Mouse (Mus musculus) limb, embryonic 12.5 days (tissue): ENCODE measurements around the gene Sh2d1b1. TPM values are rescaled to one million over a fixed set of nuclear protein-coding genes. Genes with fewer than 3 reads are reported as not detected.

Experiments
- ATAC-seq: fragments of 200-750 bp; cut with Nextera tagmentation; 2 replicates; pipeline ENCODE4 v1.8.0; 2017; ENCODE audit warnings: low read depth, moderate TSS enrichment; ENCODE audit not compliant: insufficient number of reproducible peaks, insufficient read depth, low FRiP score, low TSS enrichment
- H3K27ac ChIP-seq: fragments of 300-500 bp; sonication (generic); 2 replicates; pipeline ENCODE4 v1.5.1; 2016; ENCODE audit warnings: mild to moderate bottlenecking, moderate library complexity
- H3K27me3 ChIP-seq: fragments of 300-500 bp; sonication (generic); 2 replicates; pipeline ENCODE4 v1.6.1; 2016; ENCODE audit warnings: mild to moderate bottlenecking, moderate library complexity
- H3K36me3 ChIP-seq: fragments of 300-500 bp; sonication (generic); 2 replicates; pipeline ENCODE4 v1.6.1; 2016; ENCODE audit warnings: mild to moderate bottlenecking, moderate library complexity
- H3K4me1 ChIP-seq: fragments of 300-500 bp; sonication (generic); replicated peaks from 2 replicates; pipeline ENCODE4 v1.6.1; 2016
- H3K4me2 ChIP-seq: fragments of 300-500 bp; sonication (generic); 2 replicates; pipeline ENCODE4 v1.6.1; 2016; ENCODE audit warnings: mild to moderate bottlenecking, moderate library complexity
- H3K4me3 ChIP-seq: fragments of 300-500 bp; sonication (generic); replicated peaks from 2 replicates; pipeline ENCODE4 v1.5.1; 2016; ENCODE audit warnings: mild to moderate bottlenecking
- H3K9ac ChIP-seq: fragments of 300-500 bp; sonication (generic); replicated peaks from 2 replicates; pipeline ENCODE4 v1.6.1; 2016; ENCODE audit warnings: mild to moderate bottlenecking, moderate library complexity
- H3K9me3 ChIP-seq: fragments of 300-500 bp; sonication (generic); 2 replicates; pipeline ENCODE4 v1.6.1; 2016; ENCODE audit warnings: mild to moderate bottlenecking, moderate library complexity
- WGBS: fragments of 180-500 bp; shearing (Covaris S2); methylation state at CpG from one replicate; pipeline ENCODE4 v1.1.7; 2016; 5-methylcytosine and 5-hydroxymethylcytosine counted together
- polyA plus RNA-seq: library from polyadenylated mRNA; unstranded; fragments of >200 nt; fragmentation: Nextera tagmentation; extraction: Ambion mirVana; gene quantifications from 2 replicates; pipeline ENCODE4 v1.2.1, GENCODE M21; 2016

Sh2d1b1 gene
- polyA plus RNA-seq, 1 experiment from 2014 or later: not detected

- H3K27ac ChIP-seq: no peak overlapping the region
- no peak overlapping the region for H3K4me3 ChIP-seq
- no peaks in the 10 kb centered on the region for H3K36me3 ChIP-seq
- no peaks in the 10 kb centered on the region for H3K4me1 ChIP-seq
- no peak overlapping the region for H3K9ac ChIP-seq
- H3K9me3 ChIP-seq: no peaks in the 10 kb centered on the region
- H3K4me2 ChIP-seq: no peak overlapping the region
- WGBS: 100% methylated on average over 1 of the region's 1 CpGs
- no peak for ATAC-seq
- H3K27me3 ChIP-seq: no peaks in the 10 kb centered on the region
Observed at GRCm38 (mm10) chr1:170324312-170324711, 47.2 kb downstream of the Sh2d1b1 start.

DNA sequence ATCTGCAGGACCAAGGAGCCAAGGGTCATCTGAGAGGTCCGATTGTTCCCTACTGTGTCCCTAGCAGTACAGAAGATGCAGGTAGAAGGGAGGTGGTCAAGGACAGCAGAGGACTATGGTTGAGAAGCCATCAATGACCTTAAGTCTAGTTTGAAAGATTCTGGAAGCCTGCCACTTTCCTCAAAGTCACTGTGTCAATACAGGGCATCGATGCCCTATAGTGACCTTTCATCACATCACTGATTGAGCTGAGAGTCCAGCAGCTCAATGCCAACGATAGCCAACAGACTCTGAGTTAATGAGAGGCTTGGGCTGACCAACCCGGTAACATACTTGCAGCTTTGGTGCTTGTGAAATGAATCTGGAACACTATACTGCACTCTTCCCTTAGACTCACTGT, 48.2 kb downstream of the Sh2d1b1 start:
- Histone ChIP-seq H3K9me3 (no peaks in the 10 kb centered on the region), H3K36me3 (no peaks in the 10 kb centered on the region), H3K4me2 (no peak overlapping the region), H3K9ac (no peak overlapping the region), H3K4me3 (no peak overlapping the region), H3K27me3 (no peaks in the 10 kb centered on the region), H3K27ac (no peak overlapping the region), H3K4me1 (no peaks in the 10 kb centered on the region)
- WGBS: 87% methylated on average over 4 of the region's 4 CpGs
- no peak for ATAC-seq

DNA sequence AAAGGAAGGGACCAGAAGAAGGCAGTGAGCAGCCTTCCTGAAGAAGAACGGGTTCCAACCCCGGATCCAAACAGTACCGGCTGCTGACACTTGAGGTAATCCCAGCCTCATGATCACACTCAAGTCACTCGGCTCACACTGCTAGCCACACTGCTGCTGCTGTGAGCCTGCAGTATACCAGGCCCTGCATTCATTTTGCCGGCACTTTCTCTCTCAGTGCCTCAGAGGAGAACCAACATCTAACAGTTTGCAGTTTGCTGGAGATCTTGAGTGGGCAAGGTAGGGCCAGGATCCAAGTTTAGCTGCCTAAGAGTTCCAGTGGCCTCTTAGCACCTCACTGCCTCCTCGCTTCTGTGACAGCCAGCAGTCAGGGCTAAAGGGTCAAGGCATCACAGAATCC, 54.8 kb downstream of the Sh2d1b1 start:
- Histone ChIP-seq H3K9me3 (no peaks in the 10 kb centered on the region), H3K4me1 (no peaks in the 10 kb centered on the region), H3K4me2 (no peak overlapping the region), H3K27ac (no peak overlapping the region), H3K36me3 (no peaks in the 10 kb centered on the region), H3K27me3 (peaks cover 3% of the 10 kb centered on the region; the same call in 1 of the 2 replicates), H3K9ac (no peak overlapping the region), H3K4me3 (no peak overlapping the region)
- ATAC-seq: no peak
- whole genome bisulfite sequencing: 71% methylated on average over 6 of the region's 6 CpGs

DNA sequence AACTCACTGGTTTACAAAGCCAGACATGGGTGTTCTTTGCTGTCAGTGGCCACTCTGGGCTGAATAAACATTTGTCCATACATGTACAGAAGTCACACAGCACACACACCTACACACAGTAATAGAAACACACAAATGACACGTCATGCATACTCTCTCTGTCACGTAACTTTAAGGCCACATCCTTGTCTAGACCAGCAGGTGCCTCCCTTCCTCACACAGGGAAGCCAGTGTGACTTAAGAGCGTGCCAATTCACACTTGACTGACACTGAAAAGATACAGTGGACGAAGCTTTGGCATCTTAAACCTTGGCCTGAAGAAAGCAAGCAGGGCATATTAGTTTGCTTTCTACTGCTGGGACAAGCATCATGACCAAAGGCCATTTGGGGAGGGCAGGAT, 55.7 kb downstream of the Sh2d1b1 start:
- H3K4me3 ChIP-seq: no peak overlapping the region
- H3K9me3 ChIP-seq: no peaks in the 10 kb centered on the region
- H3K27ac ChIP-seq: no peak overlapping the region
- WGBS: 82% methylated on average over 4 of the region's 4 CpGs
- no peak overlapping the region for H3K9ac ChIP-seq
- no peak overlapping the region for H3K4me2 ChIP-seq
- ATAC-seq: no peak
- H3K4me1 ChIP-seq: no peaks in the 10 kb centered on the region
- H3K36me3 ChIP-seq: no peaks in the 10 kb centered on the region
- peaks cover 3% of the 10 kb centered on the region; the same call in 1 of the 2 replicates for H3K27me3 ChIP-seq

Other genes with a start within 250 kb of the Sh2d1b1 start
- 111 and 112 TPM in 2 replicates for gene Ddr2, start 166.6 kb upstream of the Sh2d1b1 start, polyA plus RNA-seq
- 67.8 and 69.0 TPM in 2 replicates for gene Uap1, start 102.4 kb upstream of the Sh2d1b1 start, polyA plus RNA-seq
- gene Uhmk1, start 61.9 kb upstream of the Sh2d1b1 start, polyA plus RNA-seq: 7.7 and 8.9 TPM in 2 replicates
- gene Sh2d1b2, start 44.6 kb upstream of the Sh2d1b1 start, polyA plus RNA-seq: not detected in 2 replicates
- gene Gm7694, start 29.0 kb downstream of the Sh2d1b1 start, polyA plus RNA-seq: 3.3 and 4.5 TPM in 2 replicates
- 1.2 and 1.5 TPM in 2 replicates for gene Spata46, start 31.5 kb downstream of the Sh2d1b1 start, polyA plus RNA-seq